Mouse (Mus musculus): Measurements from ENCODE around the gene Rpl26. TPM values are rescaled to one million over a fixed set of nuclear protein-coding genes. Genes with fewer than 3 reads are reported as not detected.
A peak's percentile ranks its signal among the peaks of the same experiment; 100 is the strongest.
"Not testable (repeated sequence)": the region's sequence is repeated elsewhere in the genome, so short reads cannot be mapped to it uniquely, and the experiment has no call there.

Rpl26 gene
- polyA plus RNA-seq, 1 experiment from 2014 or later = 640 TPM

DNA sequence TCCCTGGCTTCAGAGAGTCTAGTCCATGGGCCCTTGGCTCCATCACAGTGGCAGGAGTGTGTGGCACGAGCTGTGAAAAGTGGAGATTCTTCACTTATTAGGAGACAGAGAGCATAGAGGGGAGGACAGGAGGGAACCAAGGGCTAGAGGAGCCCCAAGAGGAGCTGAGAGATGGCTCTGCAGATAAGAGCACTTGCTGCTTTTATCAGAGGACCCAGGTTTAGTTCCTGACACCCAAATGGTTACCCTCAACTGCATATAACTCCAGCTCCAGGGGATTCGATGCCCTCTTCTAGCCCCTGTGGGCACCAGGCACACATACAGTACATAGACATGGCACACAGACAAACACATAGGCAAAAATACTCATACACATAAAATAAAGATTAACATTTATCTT, 23.4 kb downstream of the Rpl26 start:
- no peak for ATAC-seq (ENCODE audit: insufficient number of reproducible peaks, low FRiP score)
- peaks cover 9% of the 10 kb centered on the region; the same call in 1 of the 2 replicates for H3K27me3 ChIP-seq (replicated peaks)
- H3K36me3 ChIP-seq = no peaks in the 10 kb centered on the region
- 79% methylated on average over 2 of the region's 2 CpGs for WGBS
- no peaks in the 10 kb centered on the region for H3K9me3 ChIP-seq (replicated peaks)
- H3K4me3 ChIP-seq = no peak overlapping the region
- no peak overlapping the region for H3K4me2 ChIP-seq
- no peak overlapping the region for H3K27ac ChIP-seq (ENCODE audit: poor library complexity, severe bottlenecking)
- no peak overlapping the region for H3K9ac ChIP-seq
- H3K4me1 ChIP-seq (replicated peaks) = no peaks in the 10 kb centered on the region

DNA sequence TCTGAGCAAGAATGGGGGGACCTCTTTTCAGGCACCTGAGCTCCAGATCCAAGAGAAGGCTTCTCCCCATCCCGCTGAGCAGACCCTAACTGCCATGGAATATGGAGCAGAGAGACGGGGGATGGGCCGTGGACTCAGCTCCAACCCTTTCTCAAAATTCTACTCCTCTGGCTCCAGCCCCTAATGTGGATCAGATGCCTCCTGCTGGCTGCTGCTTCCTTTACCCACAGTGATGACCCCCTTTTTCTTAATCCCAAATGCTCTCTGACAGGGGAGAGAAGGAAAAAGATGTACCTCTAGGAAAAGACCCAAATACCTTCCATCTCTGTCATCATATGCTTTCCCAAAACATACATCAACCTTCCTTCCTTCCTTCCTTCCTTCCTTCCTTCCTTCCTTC, 25.6 kb downstream of the Rpl26 start, which contains the start of gene Odf4:
TSS of gene Odf4 (minus strand) at position 101 of the 400 bp plus-strand sequence.
- Histone ChIP-seq H3K4me1 (replicated peaks) (no peaks in the 10 kb centered on the region), H3K9ac (no peak within 1 kb of the TSS), H3K36me3 (no peaks in the 10 kb centered on the region), H3K4me3 (no peak within 1 kb of the TSS), H3K4me2 (no peak within 1 kb of the TSS), H3K27me3 (replicated peaks) (peaks cover 7% of the 10 kb centered on the region; the same call in 1 of the 2 replicates), H3K9me3 (replicated peaks) (no peaks in the 10 kb centered on the region), H3K27ac (ENCODE audit: poor library complexity, severe bottlenecking) (no peak within 1 kb of the TSS)
- ATAC-seq (ENCODE audit: insufficient number of reproducible peaks, low FRiP score) = no peak
- 65% methylated on average over 3 of the region's 3 CpGs for WGBS

DNA sequence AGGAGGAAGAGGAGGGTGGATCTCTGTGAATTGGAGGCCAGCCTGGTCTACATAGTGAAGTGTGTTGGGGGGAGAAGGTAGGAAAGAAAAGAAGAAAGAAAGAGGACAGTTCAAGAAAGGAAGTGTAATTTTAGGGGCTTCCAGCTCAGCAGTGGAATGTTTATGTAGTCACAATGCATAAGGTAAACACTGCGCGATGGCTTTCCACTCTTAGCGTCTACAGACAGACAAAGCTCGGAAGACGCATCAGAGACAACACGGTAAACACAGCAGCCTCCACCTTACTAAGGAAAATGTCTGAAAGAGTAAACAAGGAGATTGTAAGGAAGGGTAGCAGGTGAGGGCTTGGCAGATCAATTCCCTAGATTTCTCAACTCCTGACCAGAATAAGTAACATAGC, 28.6 kb downstream of the Rpl26 start:
- no peak for ATAC-seq (ENCODE audit: insufficient number of reproducible peaks, low FRiP score)
- 0 out of 2 replicates have a peak, but pooled peaks cover 3% of the 10 kb centered on the region for H3K27me3 ChIP-seq (replicated peaks)
- no peak overlapping the region for H3K9ac ChIP-seq
- no peaks in the 10 kb centered on the region for H3K36me3 ChIP-seq
- H3K4me3 ChIP-seq = no peak overlapping the region
- H3K4me1 ChIP-seq (replicated peaks) = no peaks in the 10 kb centered on the region
- no peaks in the 10 kb centered on the region for H3K9me3 ChIP-seq (replicated peaks)
- H3K4me2 ChIP-seq = no peak overlapping the region
- H3K27ac ChIP-seq (ENCODE audit: poor library complexity, severe bottlenecking) = no peak overlapping the region
- WGBS = 74% methylated on average over 6 of the region's 6 CpGs

DNA sequence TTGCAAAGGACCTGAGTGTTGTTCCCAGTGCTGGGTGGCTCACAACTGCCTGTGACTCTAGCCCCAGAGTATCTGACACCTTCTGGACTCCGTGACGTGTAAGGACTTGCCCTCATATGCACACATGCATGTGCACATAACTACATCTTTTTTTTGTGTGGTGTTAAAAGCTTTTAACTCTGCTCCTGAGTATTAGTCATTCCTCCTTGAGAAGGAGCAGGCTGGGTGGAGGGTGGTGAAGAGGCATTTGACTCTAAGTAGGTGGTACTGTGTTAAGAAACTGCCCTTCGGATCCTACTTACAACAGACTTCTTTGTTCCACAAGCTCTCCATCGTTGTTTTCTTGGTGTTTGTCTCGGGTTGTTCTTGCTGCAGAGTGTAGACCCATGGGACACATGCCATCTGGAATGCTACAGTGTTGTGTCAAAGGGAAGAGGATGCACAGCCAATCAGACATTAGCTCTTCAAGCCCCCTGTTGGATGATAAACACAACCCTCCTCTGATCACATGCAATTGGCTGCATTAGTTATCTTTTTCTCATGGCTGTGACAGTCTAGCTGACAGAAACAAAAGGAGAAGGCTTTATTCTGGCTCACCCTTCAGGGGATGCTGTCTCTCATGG, 32.6 kb downstream of the Rpl26 start:
- Histone ChIP-seq H3K4me3 (no peak overlapping the region), H3K27ac (ENCODE audit: poor library complexity, severe bottlenecking) (no peak overlapping the region), H3K4me1 (replicated peaks) (no peaks in the 10 kb centered on the region), H3K36me3 (no peaks in the 10 kb centered on the region), H3K27me3 (replicated peaks) (no peaks in the 10 kb centered on the region), H3K9me3 (replicated peaks) (no peaks in the 10 kb centered on the region), H3K9ac (no peak overlapping the region), H3K4me2 (no peak overlapping the region)
- ATAC-seq (ENCODE audit: insufficient number of reproducible peaks, low FRiP score) = no peak
- 65% methylated on average over 5 of the region's 5 CpGs for WGBS

DNA sequence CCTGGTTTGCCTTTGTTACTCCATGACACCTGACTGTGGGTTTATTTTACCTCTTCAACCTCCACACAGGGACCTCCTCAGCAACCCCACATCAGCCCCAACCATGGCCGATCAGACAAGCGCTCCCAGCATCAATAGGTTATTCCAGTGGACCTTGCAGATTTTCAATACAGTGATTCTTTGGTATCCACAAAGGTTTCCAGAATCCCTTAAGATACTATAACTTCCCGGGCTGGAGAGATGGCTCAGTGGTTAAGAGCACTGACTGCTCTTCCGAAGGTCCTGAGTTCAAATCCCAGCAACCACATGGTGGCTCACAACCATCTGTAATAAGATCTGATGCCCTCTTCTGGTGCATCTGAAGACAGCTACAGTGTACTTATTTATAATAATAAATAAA, 35.6 kb downstream of the Rpl26 start:
- H3K4me1 ChIP-seq (replicated peaks); H3K36me3 ChIP-seq; H3K9me3 ChIP-seq (replicated peaks); H3K27ac ChIP-seq (ENCODE audit: poor library complexity, severe bottlenecking); H3K9ac ChIP-seq; H3K4me3 ChIP-seq; H3K27me3 ChIP-seq (replicated peaks); ATAC-seq (ENCODE audit: insufficient number of reproducible peaks, low FRiP score); H3K4me2 ChIP-seq: not testable (repeated sequence)
- WGBS = 82% methylated on average over 4 of the region's 4 CpGs

DNA sequence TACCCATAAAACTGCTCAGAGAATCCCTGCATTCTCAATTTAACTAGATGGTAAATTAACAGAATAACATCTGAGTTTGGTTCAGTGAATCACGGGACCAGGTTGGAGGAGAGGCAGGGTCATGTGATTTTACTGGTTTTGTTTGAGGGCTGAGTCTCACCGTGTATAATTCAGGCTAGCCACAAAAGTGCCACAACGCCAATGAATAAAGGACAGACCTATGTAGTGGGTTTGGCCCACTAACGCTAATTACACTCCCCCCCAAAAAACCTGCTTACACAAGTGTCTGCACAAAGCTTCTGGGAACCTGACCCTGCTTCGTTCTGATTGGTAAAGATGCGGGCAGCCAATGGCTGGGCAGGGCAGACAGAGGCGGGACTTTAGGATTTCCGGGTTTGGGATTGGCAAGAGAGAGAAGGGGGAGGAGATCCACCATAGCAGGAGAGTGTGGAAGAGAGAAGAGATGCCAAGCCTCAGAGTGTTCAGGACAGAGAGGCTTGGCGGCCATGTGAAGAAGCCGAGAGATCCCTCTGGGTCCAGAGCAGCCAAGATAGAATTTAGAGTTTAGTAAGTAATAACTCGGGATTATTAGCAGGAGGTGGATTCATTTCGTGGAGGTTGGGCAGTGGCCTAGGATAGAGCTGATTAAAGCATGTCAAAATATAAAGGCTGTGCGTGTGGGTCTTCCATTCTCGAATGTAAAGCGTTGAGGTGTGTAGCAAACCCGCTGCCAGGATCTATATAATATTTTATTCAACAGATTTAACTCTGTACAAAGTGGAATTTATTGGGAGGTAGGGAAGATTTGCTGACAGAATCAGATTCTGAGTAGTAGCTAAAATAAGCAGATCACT, 38.3 kb downstream of the Rpl26 start:
- H3K9ac ChIP-seq = peak overlapping the region; percentile 69
- H3K4me1 ChIP-seq (replicated peaks) = peaks cover 5% of the 10 kb centered on the region
- H3K4me2 ChIP-seq = peak overlapping the region; percentile 73
- H3K4me3 ChIP-seq = peak overlapping the region; percentile 56
- no peaks in the 10 kb centered on the region for H3K9me3 ChIP-seq (replicated peaks)
- H3K27me3 ChIP-seq (replicated peaks) = no peaks in the 10 kb centered on the region
- WGBS = 5% methylated on average over 16 of the region's 16 CpGs
- H3K27ac ChIP-seq (ENCODE audit: poor library complexity, severe bottlenecking) = peak overlapping the region; percentile 65
- H3K36me3 ChIP-seq = peaks cover 1% of the 10 kb centered on the region; the same call in 1 of the 2 replicates
- peak; percentile 96 for ATAC-seq (ENCODE audit: insufficient number of reproducible peaks, low FRiP score)

DNA sequence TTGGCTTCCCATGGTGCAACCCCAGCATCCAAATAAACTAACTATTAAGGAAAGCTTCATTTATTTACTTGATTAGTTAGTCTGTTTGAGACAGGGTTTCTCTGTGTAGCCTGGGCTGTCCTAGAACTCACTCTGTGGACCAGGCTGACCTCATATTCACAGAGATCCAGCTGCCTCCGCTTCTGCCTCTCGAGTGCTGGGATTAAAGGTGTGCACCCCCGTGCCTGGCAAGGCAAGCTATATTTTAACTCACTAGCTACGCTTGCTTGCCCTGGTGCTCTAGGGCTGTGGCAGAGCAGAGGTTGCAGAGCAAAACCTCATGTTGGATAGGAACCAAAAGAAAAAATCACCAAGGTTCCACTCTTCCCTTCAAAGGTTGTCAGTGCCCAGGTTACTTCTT, 39.1 kb downstream of the Rpl26 start:
- Histone ChIP-seq H3K4me1 (replicated peaks) (peaks cover 5% of the 10 kb centered on the region), H3K36me3 (peaks cover 4% of the 10 kb centered on the region; the same call in 1 of the 2 replicates), H3K9ac (peak overlapping the region; percentile 69), H3K4me2 (peak overlapping the region; percentile 73), H3K4me3 (peak overlapping the region; percentile 56), H3K27me3 (replicated peaks) (no peaks in the 10 kb centered on the region), H3K9me3 (replicated peaks) (no peaks in the 10 kb centered on the region), H3K27ac (ENCODE audit: poor library complexity, severe bottlenecking) (no peak overlapping the region)
- WGBS = 70% methylated on average over 4 of the region's 4 CpGs
- ATAC-seq (ENCODE audit: insufficient number of reproducible peaks, low FRiP score) = no peak

DNA sequence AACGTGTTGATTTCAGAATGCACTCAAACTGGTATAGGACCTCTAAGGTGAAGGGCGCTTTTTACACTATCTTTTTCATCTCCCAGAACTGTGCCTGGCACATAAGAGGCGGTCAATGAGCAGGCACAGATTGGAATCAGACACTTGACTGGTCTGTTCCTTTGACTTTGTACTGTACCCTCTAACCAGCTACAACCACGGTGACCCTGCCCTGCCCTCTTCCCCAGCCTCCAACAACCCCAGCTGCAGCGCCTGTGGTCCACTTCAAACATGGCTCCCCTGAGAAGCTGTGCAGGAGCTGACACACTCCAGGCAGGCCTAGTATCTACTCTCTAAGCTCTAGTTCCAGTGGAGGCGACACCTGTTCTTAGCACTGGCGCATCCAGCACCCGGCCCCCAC, 41.3 kb downstream of the Rpl26 start:
- 80% methylated on average over 8 of the region's 8 CpGs for WGBS
- Histone ChIP-seq H3K27me3 (replicated peaks) (no peaks in the 10 kb centered on the region), H3K4me1 (replicated peaks) (peaks cover 18% of the 10 kb centered on the region), H3K4me2 (no peak overlapping the region), H3K4me3 (no peak overlapping the region), H3K9me3 (replicated peaks) (no peaks in the 10 kb centered on the region), H3K27ac (ENCODE audit: poor library complexity, severe bottlenecking) (no peak overlapping the region), H3K9ac (no peak overlapping the region), H3K36me3 (peaks cover 4% of the 10 kb centered on the region; the same call in 1 of the 2 replicates)
- ATAC-seq (ENCODE audit: insufficient number of reproducible peaks, low FRiP score) = no peak

DNA sequence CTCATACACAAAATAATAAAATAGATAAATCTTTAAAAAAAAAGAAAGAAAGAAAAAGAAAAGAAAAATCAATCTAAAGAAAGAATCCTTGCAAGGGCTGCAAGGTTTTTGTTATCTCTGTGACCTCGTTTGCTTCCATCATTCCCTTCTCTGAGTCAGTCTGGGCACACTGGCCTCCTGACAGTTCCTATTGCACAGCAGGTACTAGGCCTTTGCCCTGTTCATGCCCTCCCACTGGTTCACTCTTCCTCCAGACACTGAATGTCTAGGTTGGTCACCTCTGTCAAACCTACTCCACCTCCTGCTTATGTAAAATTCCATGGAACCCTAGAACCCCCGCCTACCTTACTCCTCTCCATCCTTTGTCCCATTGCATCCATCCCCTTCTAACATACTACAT, 43.9 kb downstream of the Rpl26 start:
- Histone ChIP-seq H3K9me3 (replicated peaks) (no peaks in the 10 kb centered on the region), H3K27me3 (replicated peaks) (peaks cover 4% of the 10 kb centered on the region; the same call in 1 of the 2 replicates), H3K4me2 (no peak overlapping the region), H3K36me3 (peaks cover 4% of the 10 kb centered on the region), H3K4me1 (replicated peaks) (peaks cover 17% of the 10 kb centered on the region), H3K4me3 (no peak overlapping the region), H3K9ac (no peak overlapping the region), H3K27ac (ENCODE audit: poor library complexity, severe bottlenecking) (no peak overlapping the region)
- no peak for ATAC-seq (ENCODE audit: insufficient number of reproducible peaks, low FRiP score)
- 70% methylated on average over 2 of the region's 2 CpGs for WGBS

DNA sequence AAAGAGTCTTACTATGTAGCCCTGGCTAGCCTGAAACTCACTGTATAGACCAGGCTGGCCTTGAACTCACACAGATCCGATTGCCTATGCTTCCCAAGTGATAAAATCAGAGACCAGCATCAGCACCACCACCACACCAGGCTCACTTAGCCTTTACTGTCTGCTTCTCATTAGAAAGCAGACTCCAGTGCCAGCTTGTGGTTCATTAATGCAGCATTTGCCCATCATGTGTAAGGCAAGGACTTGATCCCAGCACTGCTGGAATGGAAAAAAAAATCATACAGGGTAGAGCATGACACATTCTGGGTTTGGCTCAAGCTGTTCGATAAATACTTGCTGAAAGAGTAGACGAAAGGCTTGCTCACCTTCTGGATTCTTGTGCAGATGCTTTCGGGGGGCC, 44.6 kb downstream of the Rpl26 start:
- no peak overlapping the region for H3K27ac ChIP-seq (ENCODE audit: poor library complexity, severe bottlenecking)
- no peak for ATAC-seq (ENCODE audit: insufficient number of reproducible peaks, low FRiP score)
- no peaks in the 10 kb centered on the region for H3K9me3 ChIP-seq (replicated peaks)
- peaks cover 12% of the 10 kb centered on the region for H3K4me1 ChIP-seq (replicated peaks)
- no peak overlapping the region for H3K9ac ChIP-seq
- peaks cover 4% of the 10 kb centered on the region for H3K27me3 ChIP-seq (replicated peaks)
- peaks cover 6% of the 10 kb centered on the region for H3K36me3 ChIP-seq
- H3K4me3 ChIP-seq = no peak overlapping the region
- 84% methylated on average over 4 of the region's 4 CpGs for WGBS
- no peak overlapping the region for H3K4me2 ChIP-seq

DNA sequence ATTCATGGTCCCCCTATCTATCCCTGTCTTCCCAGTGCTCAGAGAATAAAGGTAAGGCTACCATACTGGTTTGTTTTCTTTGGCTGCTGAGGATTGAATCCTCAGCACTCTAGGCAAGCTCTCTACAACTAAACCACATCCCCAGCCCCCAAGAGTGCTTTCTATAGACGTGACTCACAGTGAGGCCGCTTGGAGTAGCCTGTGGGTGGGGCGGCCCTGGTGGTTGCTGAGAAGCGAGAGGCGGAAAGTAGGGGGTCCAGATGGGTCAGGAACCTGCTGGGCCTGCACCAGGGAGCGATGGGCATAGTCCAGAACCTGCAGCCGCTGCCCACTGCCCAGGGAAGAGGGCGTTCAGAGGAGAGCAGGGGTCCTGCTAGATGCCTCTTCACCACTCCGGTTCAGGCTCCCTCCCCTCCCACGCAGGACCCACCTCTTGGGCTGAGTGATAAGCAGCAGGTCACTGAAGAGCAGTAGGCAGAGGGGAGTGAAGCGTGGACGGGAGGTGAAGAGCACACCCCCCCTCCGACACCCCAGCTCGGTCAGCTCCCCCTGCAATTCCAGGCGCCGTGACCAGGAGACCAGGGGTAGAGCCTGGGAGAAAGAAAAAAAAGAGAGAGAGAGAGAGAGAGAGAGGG, 45.5 kb downstream of the Rpl26 start:
- no peaks in the 10 kb centered on the region for H3K9me3 ChIP-seq (replicated peaks)
- 24% methylated on average over 16 of the region's 16 CpGs for WGBS
- H3K4me2 ChIP-seq = peak overlapping the region; percentile 67
- ATAC-seq (ENCODE audit: insufficient number of reproducible peaks, low FRiP score) = 0 out of 2 replicates have a peak, but pooled peaks have one; percentile 47
- H3K27me3 ChIP-seq (replicated peaks) = peaks cover 13% of the 10 kb centered on the region
- H3K4me1 ChIP-seq (replicated peaks) = peaks cover 12% of the 10 kb centered on the region
- H3K9ac ChIP-seq = peak overlapping the region; percentile 44
- H3K36me3 ChIP-seq = peaks cover 8% of the 10 kb centered on the region
- no peak overlapping the region for H3K27ac ChIP-seq (ENCODE audit: poor library complexity, severe bottlenecking)
- H3K4me3 ChIP-seq = peak overlapping the region; percentile 41

Measured in heart, embryonic 12.5 days (tissue).